Mouse (Mus musculus) mesoderm, embryonic 11.5 days (tissue): ENCODE measurements around the gene Aggf1.
"Not testable (repeated sequence)": the region's sequence is repeated elsewhere in the genome, so short reads cannot be mapped to it uniquely, and the experiment has no call there.

Experiments
- DNase-seq: peaks from one replicate; pipeline ENCODE4 v3.0.0-alpha.2; 2012; ENCODE audit warnings: low read depth, low spot score

Aggf1 gene

GRCm38 (mm10) chr13:95374701-95375553, at the start of gene Aggf1:
Gene Aggf1 (minus strand): TSS chr13:95375352.
- DNase-seq = peak; percentile 90

GRCm38 (mm10) chr13:95424932-95425331, 49.8 kb upstream of the Aggf1 start:
- no peak for DNase-seq

- DNase-seq = peak; percentile 53
These were observed 44.1 kb upstream of the Aggf1 start for GRCm38 (mm10) chr13:95419204-95419749.

GRCm38 (mm10) chr13:95418575-95419203, 43.5 kb upstream of the Aggf1 start:
- DNase-seq = no peak

GRCm38 (mm10) chr13:95412257-95412656, 37.1 kb upstream of the Aggf1 start:
- DNase-seq = no peak

- no peak for DNase-seq
These were observed 18.1 kb upstream of the Aggf1 start for GRCm38 (mm10) chr13:95393242-95393641.

- DNase-seq = peak; percentile 89
These were observed 15.0 kb upstream of the Aggf1 start for GRCm38 (mm10) chr13:95389866-95390865.

- DNase-seq = no peak
These were observed 13.1 kb upstream of the Aggf1 start for GRCm38 (mm10) chr13:95388226-95388625.

GRCm38 (mm10) chr13:95382418-95382817, 7.3 kb upstream of the Aggf1 start:
- no peak for DNase-seq

- no peak for DNase-seq
These were observed 3.5 kb upstream of the Aggf1 start for GRCm38 (mm10) chr13:95378696-95379095.

- not testable (repeated sequence) for DNase-seq
These were observed 1.6 kb upstream of the Aggf1 start for GRCm38 (mm10) chr13:95376689-95377289.

- no peak for DNase-seq
These were observed 382 bp upstream of the Aggf1 start for GRCm38 (mm10) chr13:95375554-95375914.

GRCm38 (mm10) chr13:95366356-95366755, 8.8 kb downstream of the Aggf1 start:
- DNase-seq = no peak

GRCm38 (mm10) chr13:95363440-95363839, 11.7 kb downstream of the Aggf1 start:
- DNase-seq = no peak

- DNase-seq = no peak
These were observed 16.9 kb downstream of the Aggf1 start for GRCm38 (mm10) chr13:95358223-95358622.

GRCm38 (mm10) chr13:95348476-95348875, 26.7 kb downstream of the Aggf1 start:
- DNase-seq = no peak

GRCm38 (mm10) chr13:95347018-95347696, 28.0 kb downstream of the Aggf1 start:
- DNase-seq = peak; percentile 78

GRCm38 (mm10) chr13:95345869-95346268, 29.3 kb downstream of the Aggf1 start:
- DNase-seq = no peak

- DNase-seq = no peak
These were observed 31.7 kb downstream of the Aggf1 start for GRCm38 (mm10) chr13:95343470-95343869.

GRCm38 (mm10) chr13:95336122-95336677, 39.0 kb downstream of the Aggf1 start:
- peak; percentile 12 for DNase-seq
